Mouse (Mus musculus) brain, embryonic 14.5 days (tissue): ENCODE measurements at regions not wholly inside any gene's neighbourhood (a gene's known extent, or its start where the extent isn't known, plus 50 kb on each side); places are given as distances from the start of the nearest gene placed in this dataset.

ENCODE experiments used
- CTCF ChIP-seq: fragments of 200-500 bp; IDR thresholded peaks from 2 replicates; pipeline ENCODE4 v1.5.1; 2012; ENCODE audit warnings: inconsistent platforms, mild to moderate bottlenecking, moderate library complexity, borderline replicate concordance; ENCODE audit not compliant: insufficient read depth, insufficient read length; ENCODE audit errors: extremely low read depth
- POLR2A ChIP-seq: fragments of 200-500 bp; IDR thresholded peaks from 2 replicates; pipeline ENCODE4 v1.6.1; 2012; ENCODE audit warnings: mild to moderate bottlenecking, inconsistent platforms, borderline replicate concordance; ENCODE audit not compliant: poor library complexity, insufficient read depth, insufficient read length, severe bottlenecking; ENCODE audit errors: extremely low read depth

DNA sequence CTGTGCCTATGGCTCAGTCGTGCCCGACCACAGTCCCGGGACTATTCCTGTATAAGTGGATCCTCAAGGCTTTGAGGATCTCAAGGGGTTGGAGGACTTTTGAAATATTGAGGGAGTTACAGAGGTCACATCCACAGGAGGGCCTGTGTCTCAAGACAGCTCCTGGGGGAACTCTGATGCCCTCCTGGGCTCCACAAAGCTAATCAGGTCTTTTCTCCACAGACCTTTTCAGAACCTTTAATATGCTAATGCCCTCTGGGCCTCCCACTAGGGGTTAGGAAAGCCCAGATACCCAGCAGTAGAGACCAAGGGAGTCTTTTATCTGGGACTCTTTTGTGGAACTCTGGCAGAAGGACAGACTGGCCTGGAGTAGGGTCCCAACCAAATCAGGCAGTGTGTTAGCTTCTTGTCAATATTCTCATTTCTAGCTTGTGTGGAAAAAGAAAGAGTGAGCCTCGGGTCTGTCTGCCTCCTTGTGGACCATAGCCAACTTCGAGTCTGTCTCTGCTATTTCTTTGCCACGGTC, 107.4 kb upstream of the Gm26897 start:
- TF ChIP-seq CTCF (no peak), POLR2A (no peak)
